ENCODE assay signal across 7 mouse cellular contexts in the genomic region with DNA sequence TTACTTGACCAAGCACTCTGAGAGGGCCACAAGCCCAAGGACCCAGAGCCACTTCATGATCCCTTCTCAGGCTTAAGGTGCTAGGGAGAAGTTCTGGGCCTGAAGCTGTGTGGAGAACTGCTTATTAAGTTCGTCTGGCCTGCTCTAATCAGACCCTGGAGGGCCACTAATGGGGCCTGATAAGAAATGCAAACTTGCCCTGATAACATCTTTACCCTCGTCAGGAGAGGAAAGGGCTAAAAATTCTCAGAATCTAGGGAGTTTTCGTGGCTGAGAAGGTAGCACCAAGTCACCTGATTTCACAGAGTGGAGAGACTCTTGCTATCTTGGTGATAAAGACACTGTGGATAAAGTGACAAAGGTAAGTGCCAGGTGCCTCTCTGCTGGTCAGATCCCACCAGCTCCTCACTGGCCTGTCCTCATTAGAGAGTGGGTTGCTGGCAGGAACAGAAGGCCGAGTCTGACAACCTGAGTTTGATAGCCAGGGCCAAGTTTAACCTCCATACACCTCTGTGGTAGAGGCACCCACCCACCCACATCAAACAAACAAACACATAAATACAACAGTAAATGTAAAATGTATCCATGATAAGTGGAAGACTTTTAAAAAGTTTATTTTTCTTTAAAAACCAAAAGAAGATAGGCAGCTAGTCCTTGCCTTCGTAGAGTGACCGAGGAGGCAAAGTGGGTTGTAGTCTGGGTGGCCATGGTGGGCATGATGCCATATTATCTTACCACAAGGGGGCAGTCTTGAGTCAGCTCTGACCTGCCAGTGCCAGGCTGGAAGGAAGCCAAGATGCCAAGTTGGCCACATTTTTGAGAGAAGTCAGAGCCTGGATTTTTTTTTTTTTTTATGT. TPM values are rescaled to one million over a fixed set of nuclear protein-coding genes. Genes with fewer than 3 reads are reported as not detected.
DNase-seq lines count a peak whose midpoint lies in the region; ATAC-seq and TF ChIP-seq lines count a peak whose summit lies in the region.

Pga5 (minus strand) TSS at position 157 of the 857 bp plus-strand sequence.

- no peaks in the 10 kb centered on the region for H3K36me3 ChIP-seq in limb, embryonic 14.5 days (ENCODE audit: control insufficient read depth, insufficient read depth, low read length)

- no peaks in the 10 kb centered on the region for H3K9me3 ChIP-seq in limb, embryonic 14.5 days (ENCODE audit: control insufficient read depth, low read length)

- no peak within 1 kb of the TSS for H3K4me2 ChIP-seq in limb, embryonic 14.5 days (replicated peaks; ENCODE audit: low read depth, low read length, severe bottlenecking)

- no peak within 1 kb of the TSS for H3K4me3 ChIP-seq in limb, embryonic 14.5 days (replicated peaks; ENCODE audit: low read length)

- H3K4me1 ChIP-seq in limb, embryonic 14.5 days (ENCODE audit: control insufficient read depth, insufficient read depth, low read length): 0 out of 2 replicates have a peak, but pooled peaks cover 3% of the 10 kb centered on the region

- DNase-seq in adrenal gland, adult 2 months: peak; percentile 83
- DNase-seq in embryo, embryonic 10.5 days (ENCODE audit: low spot score): peak; percentile 84
- DNase-seq in gastrocnemius, postnatal 14 days: peak; percentile 82
- DNase-seq in kidney, adult 8-10 months: peak; percentile 75 to 90
- peak; percentile 81 for DNase-seq in limb, embryonic 14.5 days (ENCODE audit: low spot score)
- peak; percentile 29 to 57 for DNase-seq in monocyte, adult 2 months (ENCODE audit: low read depth in 1 of 2, low spot score in 2 of 2)
- peak; percentile 67 to 85 for DNase-seq in spleen, postnatal 10 days (ENCODE audit: low spot score in 2 of 2)

- no peaks in the 10 kb centered on the region for H3K27me3 ChIP-seq in limb, embryonic 14.5 days (ENCODE audit: control insufficient read depth, insufficient read depth, low read length)

- 35% methylated on average over 6 of the region's 6 CpGs for WGBS in limb, embryonic 14.5 days

- H3K9ac ChIP-seq in limb, embryonic 14.5 days (ENCODE audit: low read depth, low read length, severe bottlenecking): no peak within 1 kb of the TSS

- intact Hi-C loops in gastrocnemius, postnatal 14 days (cut with DNase I; ENCODE audit: low total_unique reads): loop anchor here (5.0 kb wide), 1 partner anchor 289 kb away; no protein-coding TSS in a partner anchor

- TF ChIP-seq POLR2A in limb, embryonic 14.5 days (IDR thresholded peaks at IDR 0.05; ENCODE audit: borderline replicate concordance, extremely low read depth, insufficient read depth, insufficient read length): no peak

- no peak for ATAC-seq in limb, embryonic 14.5 days (ENCODE audit: low FRiP score, low read depth)

- no peak within 1 kb of the TSS for H3K27ac ChIP-seq in limb, embryonic 14.5 days (replicated peaks; ENCODE audit: low read depth, low read length)

RNA-seq across cellular contexts. Expression of gene Pga5, which starts in this region (rescaled TPM):
- not detected for total RNA-seq in adrenal gland, adult 2 months (2021)
- polyA plus RNA-seq in adrenal gland, adult 2 months (2012; rRNA removed): not detected in 2 replicates
- total RNA-seq in gastrocnemius, postnatal 14 days (2021): not detected
- 0.12 and 0.23 TPM in 2 replicates for polyA plus RNA-seq in limb, embryonic 14.5 days (2012; rRNA removed)
- polyA plus RNA-seq in limb, embryonic 14.5 days (2014; fragmentation: Nextera tagmentation; extraction: Ambion mirVana): not detected in 2 replicates

Comparison
In these comparisons a context has a peak if more than half of its experiments do, and no peak if none do; other contexts are left out.
1. Peak in DNase-seq in adrenal gland, adult 2 months; RNA of the gene not detected or under 1 TPM.
2. Peak in DNase-seq in gastrocnemius, postnatal 14 days; RNA of the gene not detected or under 1 TPM.
3. Peak in DNase-seq in limb, embryonic 14.5 days; RNA of the gene not detected or under 1 TPM.